Mouse (Mus musculus): Measurements from ENCODE around the gene Smim7. TPM values are rescaled to one million over a fixed set of nuclear protein-coding genes. Genes with fewer than 3 reads are reported as not detected.

The Smim7 gene
- total RNA-seq, 2 experiments from 2014 or later: 119 to 128 TPM

DNA sequence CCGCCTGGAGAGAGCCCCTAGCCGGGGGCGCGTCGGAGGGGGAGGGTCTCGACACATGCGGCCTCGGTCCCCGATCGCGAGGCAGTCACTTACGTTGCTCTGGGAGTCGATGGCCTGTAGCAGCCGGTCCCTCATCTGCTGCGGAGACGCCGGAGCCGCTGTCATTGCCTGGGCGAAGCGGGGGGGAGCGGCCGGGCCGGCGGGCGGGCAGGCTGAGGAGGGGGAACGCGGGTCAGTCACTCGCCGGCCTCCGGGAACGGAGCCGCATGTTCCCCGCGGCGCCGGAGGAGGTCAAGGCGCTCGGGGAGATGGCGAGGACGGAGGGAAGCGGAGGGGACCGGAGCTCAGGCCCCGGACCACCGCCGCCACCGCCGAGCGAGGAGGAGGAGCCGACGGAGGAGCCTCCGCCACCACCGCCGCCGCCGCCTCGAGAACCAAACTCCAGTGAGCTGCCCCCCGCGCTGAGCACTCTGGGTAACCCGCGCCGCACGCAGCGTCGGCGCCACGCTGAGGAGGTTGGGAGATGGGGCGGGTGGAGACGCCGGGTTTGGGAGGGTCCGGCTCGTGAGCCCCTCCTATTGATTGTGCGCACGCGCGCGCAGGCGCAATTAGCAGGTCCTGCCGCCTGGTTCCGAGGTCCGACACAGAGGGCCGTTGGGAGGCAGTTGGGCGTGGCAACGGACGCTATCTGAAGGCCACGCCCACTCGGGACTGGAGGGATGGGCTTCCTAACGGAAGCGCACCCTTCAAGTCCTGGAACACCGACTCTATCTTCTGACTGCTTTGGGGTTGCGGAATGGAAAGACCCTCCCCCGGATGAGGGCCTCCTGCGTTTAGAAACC lies 22.9 kb downstream of the Smim7 start, which contains the start of gene Med26:
Gene Med26 (minus strand): TSS at position 469 of the 842 bp plus-strand sequence.
- peak; percentile 96 to 98 for DNase-seq (ENCODE audit: low spot score in 2 of 2)

DNA sequence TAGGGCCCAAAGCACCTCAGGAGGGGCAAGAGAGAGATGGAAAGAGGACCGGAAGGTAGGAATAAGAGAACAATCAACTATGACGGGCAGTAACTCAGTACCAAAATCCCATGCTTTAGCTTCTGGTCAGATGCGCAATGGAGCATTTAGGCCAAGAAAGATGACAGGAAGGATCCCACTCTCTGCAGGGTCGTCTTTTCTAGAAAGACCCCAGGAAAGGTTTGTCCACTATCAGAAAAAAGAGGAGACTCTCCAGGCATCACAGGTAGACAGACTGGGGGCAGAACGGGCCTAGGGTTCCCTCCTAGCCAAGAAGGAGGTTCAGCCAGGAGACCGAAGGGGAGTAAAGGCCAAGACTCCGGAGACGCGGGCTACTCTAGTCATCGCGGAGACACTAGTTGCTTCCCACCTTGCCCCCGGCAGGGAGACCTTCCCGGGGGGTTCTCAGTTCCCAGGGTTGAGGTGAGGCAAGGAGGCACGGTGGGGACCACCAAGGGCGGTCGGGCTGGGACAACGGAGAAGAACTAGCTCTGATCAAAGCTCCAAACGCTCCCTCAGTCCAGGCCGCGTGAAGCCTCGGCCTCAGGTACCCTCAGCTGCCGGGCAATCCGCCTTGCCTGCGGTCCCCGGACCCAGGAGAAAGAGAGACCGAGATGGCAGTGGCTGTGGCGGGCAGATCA lies 23.6 kb downstream of the Smim7 start:
- no peak for DNase-seq (ENCODE audit: low spot score in 2 of 2)

DNA sequence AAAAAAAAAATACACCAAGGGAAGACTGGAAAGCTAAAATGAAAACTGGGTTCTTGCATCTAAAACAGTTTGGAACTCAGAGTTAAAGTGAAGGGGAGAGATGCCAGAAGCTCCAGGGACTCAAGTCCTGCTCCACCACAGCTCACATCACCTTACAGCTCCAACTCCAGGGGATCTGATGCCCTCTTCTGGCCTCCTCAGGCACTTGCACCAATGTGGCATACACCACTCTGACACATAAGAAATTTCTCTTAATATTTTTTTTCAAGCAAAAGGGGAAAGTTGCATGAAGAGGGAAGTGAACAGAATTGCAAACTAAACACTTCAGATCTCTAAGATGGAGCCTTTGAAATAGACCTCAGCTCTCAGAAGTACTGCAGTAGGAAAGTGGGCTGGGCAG lies 31.7 kb downstream of the Smim7 start:
- no peak for DNase-seq (ENCODE audit: low spot score in 2 of 2)

DNA sequence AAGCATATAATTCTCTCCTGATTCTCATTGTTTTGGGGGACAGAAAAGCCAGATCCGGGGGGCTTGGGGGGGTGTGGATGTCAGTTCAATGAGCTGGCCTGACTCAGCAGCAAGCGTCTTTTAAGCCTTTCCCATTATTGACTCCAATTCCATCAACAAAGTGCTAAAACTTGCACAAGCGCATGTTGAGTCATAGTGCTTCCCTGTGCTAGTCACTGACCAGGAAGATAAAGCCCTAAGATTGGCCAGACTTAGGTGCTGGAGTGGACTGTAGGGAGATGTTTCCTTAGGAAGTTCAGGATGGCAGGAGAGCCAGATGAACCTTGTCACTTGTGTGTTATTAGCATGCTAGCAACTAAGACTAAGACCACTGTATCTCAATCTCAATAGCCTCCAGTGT lies 36.0 kb downstream of the Smim7 start:
- DNase-seq (ENCODE audit: low spot score in 2 of 2): no peak

DNA sequence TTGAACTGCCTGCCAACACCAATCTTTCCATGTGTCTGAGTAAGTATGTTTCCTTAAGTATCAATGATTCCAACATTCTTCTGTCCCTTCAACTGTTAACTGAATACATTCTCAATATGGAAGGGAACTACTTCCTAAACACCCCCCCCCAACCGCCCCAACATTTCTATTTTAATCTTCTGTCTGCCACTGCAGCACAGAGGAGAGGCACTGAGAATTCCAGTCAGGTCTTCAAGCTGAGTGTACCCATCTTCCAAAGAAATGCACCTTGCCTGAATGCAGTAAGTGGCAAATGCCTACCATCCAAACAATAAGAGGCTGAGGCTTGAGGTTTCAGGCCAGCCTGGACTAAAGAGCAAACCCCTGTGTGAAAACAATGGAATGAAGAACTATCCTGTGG lies 38.8 kb downstream of the Smim7 start:
- DNase-seq (ENCODE audit: low spot score in 2 of 2): no peak

DNA sequence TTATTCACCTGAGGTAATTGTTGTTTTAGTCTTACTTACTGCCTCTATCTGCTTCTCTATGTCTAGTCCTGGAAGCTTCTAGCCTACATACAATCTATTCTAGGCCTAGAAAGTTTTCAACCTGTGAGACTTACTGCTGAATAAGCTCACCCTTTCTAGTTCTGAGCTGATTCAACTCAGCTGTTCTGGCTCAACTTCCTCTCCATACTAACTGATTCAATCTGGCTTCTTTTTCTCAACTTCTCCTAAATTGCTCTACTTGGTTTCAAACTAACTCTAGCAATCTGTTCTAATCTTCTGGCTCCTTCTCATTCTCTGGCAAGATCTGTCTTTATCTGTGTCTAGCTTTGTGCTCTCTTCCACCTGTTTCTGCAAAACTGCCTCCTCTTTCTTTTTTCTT lies 49.0 kb downstream of the Smim7 start:
- DNase-seq (ENCODE audit: low spot score in 2 of 2): no peak

DNA sequence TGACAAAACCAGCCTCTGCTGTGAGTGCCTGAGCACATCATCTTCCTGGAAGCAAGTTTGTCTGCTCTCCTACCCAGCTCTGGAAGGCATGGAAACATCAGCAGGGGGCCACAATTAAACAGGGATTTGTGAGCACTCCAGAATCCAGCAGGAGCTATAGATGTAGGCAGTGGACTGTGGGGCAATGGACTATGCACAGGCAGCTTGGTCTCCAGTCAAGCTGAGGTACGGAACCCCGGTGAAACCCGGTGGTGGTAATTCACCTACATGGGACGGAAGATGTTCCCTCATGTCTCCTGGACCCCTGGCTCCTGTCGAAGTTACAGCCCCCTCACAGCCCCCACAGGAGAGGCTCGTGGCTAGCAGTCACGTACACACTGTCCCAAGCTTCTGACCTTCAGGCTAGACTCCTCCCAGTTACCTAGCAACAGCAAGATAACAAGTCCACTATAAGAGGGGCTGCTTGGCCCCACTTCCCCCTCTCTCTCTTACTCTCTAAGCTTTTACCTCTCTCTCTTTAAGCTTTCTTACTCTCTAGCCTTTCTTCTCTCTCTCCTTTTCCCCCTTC lies 53.4 kb downstream of the Smim7 start:
- DNase-seq (ENCODE audit: low spot score in 2 of 2): no peak

Small RNA genes lying within 50 kb of the gene (microRNA-seq; reads per million reads assigned to microRNA genes)
- 0 reads per million in 2 experiments for gene Gm28019

Other genes starting within 250 kb of the Smim7 start
- gene Eps15l1, start 149.6 kb downstream of the Smim7 start, total RNA-seq (2021): 10 to 100 TPM; 73.3 to 73.5 TPM
- gene Calr3, start 127.2 kb downstream of the Smim7 start, total RNA-seq (2021): 1 to 10 TPM in 1 of 2 experiments, under 1 TPM in 1; 0.67 to 1.2 TPM
- gene 1700030K09Rik, start 127.2 kb downstream of the Smim7 start, total RNA-seq (2021): 10 to 100 TPM; 11.0 to 13.0 TPM
- gene Cherp, start 95.9 kb downstream of the Smim7 start, total RNA-seq (2021): 10 to 100 TPM; 61.5 to 69.8 TPM
- gene Slc35e1, start 78.5 kb downstream of the Smim7 start, total RNA-seq (2021): 10 to 100 TPM; 37.6 to 40.2 TPM
- 1 to 10 TPM; 8.9 to 9.2 TPM for gene Med26, start 22.8 kb downstream of the Smim7 start, total RNA-seq (2021)
- 10 to 100 TPM; 79.5 to 82.5 TPM for gene Tmem38a, start 967 bp upstream of the Smim7 start, total RNA-seq (2021)
- 10 to 100 TPM; 31.9 to 37.4 TPM for gene Nwd1, start 75.6 kb upstream of the Smim7 start, total RNA-seq (2021)
- 100 to 1,000 TPM; 166 to 174 TPM for gene Sin3b, start 152.2 kb upstream of the Smim7 start, total RNA-seq (2021)
- under 1 TPM; 0.21 to 0.25 TPM for gene F2rl3, start 190.8 kb upstream of the Smim7 start, total RNA-seq (2021)